Mouse (Mus musculus) neural tube, embryonic 15.5 days (tissue): ENCODE measurements around the gene Rtl10. TPM values are rescaled to one million over a fixed set of nuclear protein-coding genes. Genes with fewer than 3 reads are reported as not detected.

Experiments
- ATAC-seq: fragments of 200-750 bp; cut with Nextera tagmentation; 2 replicates; pipeline ENCODE4 v1.8.0; 2017; ENCODE audit warnings: mild to moderate bottlenecking, moderate TSS enrichment, moderate library complexity; ENCODE audit not compliant: low FRiP score
- H3K27ac ChIP-seq: fragments of 300-500 bp; sonication (generic); replicated peaks from 2 replicates; pipeline ENCODE4 v1.5.1; 2015; ENCODE audit warnings: mild to moderate bottlenecking, inconsistent platforms
- H3K27me3 ChIP-seq: fragments of 300-500 bp; sonication (generic); replicated peaks from 2 replicates; pipeline ENCODE4 v1.6.1; 2015; ENCODE audit warnings: inconsistent platforms
- H3K36me3 ChIP-seq: fragments of 300-500 bp; sonication (generic); 2 replicates; pipeline ENCODE4 v1.6.1; 2015; ENCODE audit warnings: inconsistent platforms
- H3K4me1 ChIP-seq: fragments of 300-500 bp; sonication (generic); 2 replicates; pipeline ENCODE4 v1.6.1; 2015; ENCODE audit warnings: inconsistent platforms
- H3K4me2 ChIP-seq: fragments of 300-500 bp; sonication (generic); 2 replicates; pipeline ENCODE4 v1.6.1; 2015; ENCODE audit warnings: inconsistent platforms, mild to moderate bottlenecking, moderate library complexity
- H3K4me3 ChIP-seq: fragments of 300-500 bp; sonication (generic); replicated peaks from 2 replicates; pipeline ENCODE4 v1.5.1; 2015; ENCODE audit warnings: mild to moderate bottlenecking, inconsistent platforms
- H3K9ac ChIP-seq: fragments of 300-500 bp; sonication (generic); replicated peaks from 2 replicates; pipeline ENCODE4 v1.6.1; 2015; ENCODE audit warnings: mild to moderate bottlenecking, inconsistent platforms
- H3K9me3 ChIP-seq: fragments of 300-500 bp; sonication (generic); replicated peaks from 2 replicates; pipeline ENCODE4 v1.6.1; 2016; ENCODE audit warnings: inconsistent platforms
- WGBS: fragments of 180-500 bp; shearing (Covaris S2); methylation state at CpG from one replicate; pipeline ENCODE4 v1.1.7; 2015; ENCODE audit warnings: mixed read lengths; 5-methylcytosine and 5-hydroxymethylcytosine counted together
- polyA plus RNA-seq: library from polyadenylated mRNA; unstranded; fragments of >200 nt; fragmentation: Nextera tagmentation; extraction: Ambion mirVana; gene quantifications from 2 replicates; pipeline ENCODE4 v1.2.1, GENCODE M21; 2015

Rtl10 gene
- polyA plus RNA-seq, result 3.1 and 4.9 TPM in 2 replicates

DNA sequence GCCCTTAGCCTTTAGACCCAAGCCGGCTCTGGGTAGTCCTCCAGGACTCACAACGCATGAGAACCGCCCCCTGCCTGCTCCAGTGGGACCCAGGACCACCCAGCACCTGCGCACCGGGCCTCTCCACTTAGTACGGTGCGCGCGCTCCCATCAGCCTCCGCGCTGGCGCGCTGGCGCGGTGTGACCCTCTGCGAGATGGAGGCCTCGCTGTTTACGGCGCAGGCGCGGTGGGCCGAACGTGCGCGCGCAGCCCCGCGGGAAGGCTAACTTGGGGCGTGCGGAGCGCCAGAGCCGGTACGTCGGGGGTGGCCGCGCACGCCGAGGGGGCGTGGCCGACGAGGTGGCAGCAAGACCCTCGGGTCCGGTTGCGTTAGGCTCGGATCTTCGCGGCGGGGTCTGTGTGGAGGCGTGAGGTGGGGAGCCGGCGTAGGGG, at the start of gene Rtl10, which contains the start of gene Gnb1l:
Gene Rtl10 (plus strand): TSS at position 344 of the 433 bp plus-strand sequence.
Gene Gnb1l (plus strand): TSS at position 156 of the 433 bp plus-strand sequence.
- under 1% methylated on average over 51 of the region's 51 CpGs for WGBS
- peak within 1 kb of the TSS; percentile 82 for H3K9ac ChIP-seq
- H3K9me3 ChIP-seq, result no peaks in the 10 kb centered on the region
- no peaks in the 10 kb centered on the region for H3K27me3 ChIP-seq
- H3K4me3 ChIP-seq, result peak within 1 kb of the TSS; percentile 75
- peak within 1 kb of the TSS; percentile 89 for H3K4me2 ChIP-seq
- peak within 1 kb of the TSS; percentile 94 for H3K27ac ChIP-seq
- H3K4me1 ChIP-seq, result peaks cover 30% of the 10 kb centered on the region
- peaks cover 17% of the 10 kb centered on the region for H3K36me3 ChIP-seq
- peak; percentile 99 for ATAC-seq

DNA sequence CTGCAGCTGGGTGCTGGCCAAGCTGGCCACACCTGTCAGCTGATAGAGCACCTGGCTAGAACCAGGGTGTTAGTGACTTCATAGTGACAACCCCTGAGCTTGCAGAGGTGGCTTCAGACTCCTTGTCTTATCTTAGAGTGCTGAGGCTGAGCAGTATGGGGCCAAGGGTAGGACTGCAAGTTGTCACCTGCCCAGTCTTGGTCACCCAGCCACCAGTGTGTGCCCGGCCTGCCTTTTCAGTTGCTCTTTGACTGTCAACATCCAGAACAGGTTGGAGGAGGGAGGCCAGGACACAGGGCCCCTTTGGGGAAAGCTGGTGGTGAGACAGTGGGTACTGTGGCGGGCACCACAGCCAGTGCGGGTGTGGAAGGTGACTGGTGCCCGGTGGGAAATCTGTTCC, 49.7 kb upstream of the Rtl10 start:
- H3K9ac ChIP-seq, result no peak overlapping the region
- WGBS, result 95% methylated on average over 4 of the region's 4 CpGs
- peaks cover 3% of the 10 kb centered on the region; the same call in 1 of the 2 replicates for H3K36me3 ChIP-seq
- H3K4me1 ChIP-seq, result no peaks in the 10 kb centered on the region
- no peak for ATAC-seq
- no peaks in the 10 kb centered on the region for H3K9me3 ChIP-seq
- H3K4me3 ChIP-seq, result no peak overlapping the region
- no peak overlapping the region for H3K27ac ChIP-seq
- H3K4me2 ChIP-seq, result no peak overlapping the region
- no peaks in the 10 kb centered on the region for H3K27me3 ChIP-seq

- H3K27ac ChIP-seq, result no peak overlapping the region
- 57% methylated on average over 9 of the region's 9 CpGs for WGBS
These were observed 47.1 kb upstream of the Rtl10 start for GRCm38 (mm10) chr16:18451486-18452181.

DNA sequence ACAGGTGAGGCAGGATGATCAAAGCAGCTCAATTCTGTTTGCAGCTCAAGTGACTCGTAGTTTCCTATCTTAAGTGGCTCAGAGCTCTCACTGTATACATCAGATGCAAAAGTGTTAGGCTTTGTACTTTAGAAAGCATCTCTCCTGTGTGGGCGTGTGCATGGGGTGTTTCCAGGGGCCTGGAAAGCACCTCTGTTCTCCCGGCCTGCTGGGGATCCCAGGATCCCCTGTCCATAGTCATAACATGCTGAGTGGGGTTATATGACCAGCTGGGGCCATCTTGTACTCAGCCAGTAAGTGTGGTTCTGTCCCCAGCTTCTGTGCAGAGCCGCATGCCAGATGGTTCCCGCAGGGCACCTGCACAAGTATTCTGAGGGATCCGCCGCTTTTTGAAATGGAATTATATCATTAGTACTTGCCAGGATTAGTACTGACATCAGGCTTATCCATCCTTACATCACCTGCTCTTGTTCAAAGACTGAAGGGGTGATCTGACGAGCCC, 46.3 kb upstream of the Rtl10 start:
- no peaks in the 10 kb centered on the region for H3K4me1 ChIP-seq
- H3K9me3 ChIP-seq, result no peaks in the 10 kb centered on the region
- WGBS, result 75% methylated on average over 8 of the region's 8 CpGs
- no peak overlapping the region for H3K4me3 ChIP-seq
- no peak for ATAC-seq
- no peaks in the 10 kb centered on the region for H3K27me3 ChIP-seq
- H3K4me2 ChIP-seq, result no peak overlapping the region
- H3K9ac ChIP-seq, result no peak overlapping the region
- no peak overlapping the region for H3K27ac ChIP-seq
- peaks cover 11% of the 10 kb centered on the region for H3K36me3 ChIP-seq

More at GRCm38 (mm10) chr16:18451486-18452181, 47.1 kb upstream of the Rtl10 start:
- Histone ChIP-seq H3K4me3 (no peak overlapping the region), H3K9me3 (no peaks in the 10 kb centered on the region), H3K9ac (no peak overlapping the region), H3K4me1 (no peaks in the 10 kb centered on the region), H3K4me2 (no peak overlapping the region), H3K27me3 (no peaks in the 10 kb centered on the region), H3K36me3 (peaks cover 3% of the 10 kb centered on the region)
- ATAC-seq, result no peak

DNA sequence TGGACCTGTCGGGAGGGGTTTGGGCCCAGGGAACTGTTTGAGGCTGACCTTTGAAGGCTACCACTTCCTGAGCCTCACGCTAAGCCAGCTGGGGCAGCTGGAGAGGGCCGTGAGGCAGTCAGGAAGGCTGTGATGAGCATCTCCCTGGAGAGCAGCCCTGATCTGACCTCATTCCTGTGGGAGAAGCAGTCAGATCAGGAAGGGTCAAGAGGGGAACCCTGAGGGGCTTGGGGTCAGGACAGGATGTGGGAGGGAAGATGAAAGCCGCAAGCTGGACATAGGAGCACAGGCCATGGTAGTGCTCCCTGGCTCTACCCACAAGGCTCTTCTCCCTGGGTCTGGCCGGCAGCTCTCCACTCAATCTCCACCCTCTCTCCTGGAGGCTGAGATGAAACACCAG, 44.9 kb upstream of the Rtl10 start:
- peaks cover 11% of the 10 kb centered on the region for H3K36me3 ChIP-seq
- ATAC-seq, result no peak
- WGBS, result 66% methylated on average over 5 of the region's 5 CpGs
- H3K4me1 ChIP-seq, result peaks cover under 1% of the 10 kb centered on the region
- H3K4me3 ChIP-seq, result no peak overlapping the region
- H3K27ac ChIP-seq, result no peak overlapping the region
- no peak overlapping the region for H3K9ac ChIP-seq
- H3K4me2 ChIP-seq, result no peak overlapping the region
- 0 out of 2 replicates have a peak, but pooled peaks cover 2% of the 10 kb centered on the region for H3K27me3 ChIP-seq
- H3K9me3 ChIP-seq, result no peaks in the 10 kb centered on the region

DNA sequence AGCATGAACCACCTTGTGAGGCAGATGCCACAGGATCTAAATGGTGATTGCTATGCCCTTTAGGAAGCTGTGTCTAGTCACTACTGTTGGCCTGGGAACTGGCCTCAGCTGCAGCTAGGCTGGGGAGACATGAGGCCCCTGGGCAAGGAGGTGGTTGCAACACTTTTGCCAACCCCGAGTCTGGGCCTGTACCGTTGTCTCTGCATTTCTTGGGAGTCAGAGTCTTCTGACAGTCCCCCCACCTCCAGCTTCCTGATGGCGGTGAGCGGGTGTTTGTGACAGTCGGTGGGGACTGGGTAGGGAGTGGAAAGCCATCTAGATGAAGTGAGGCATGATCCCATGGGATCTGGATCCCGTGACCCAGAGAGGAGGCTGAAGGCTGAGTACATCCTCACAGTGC, 43.3 kb upstream of the Rtl10 start:
- Histone ChIP-seq H3K9me3 (no peaks in the 10 kb centered on the region), H3K4me2 (no peak overlapping the region), H3K27me3 (0 out of 2 replicates have a peak, but pooled peaks cover 2% of the 10 kb centered on the region), H3K4me3 (no peak overlapping the region), H3K36me3 (peaks cover 11% of the 10 kb centered on the region), H3K27ac (no peak overlapping the region), H3K9ac (no peak overlapping the region), H3K4me1 (peaks cover 16% of the 10 kb centered on the region)
- 89% methylated on average over 6 of the region's 6 CpGs for WGBS
- ATAC-seq, result no peak

DNA sequence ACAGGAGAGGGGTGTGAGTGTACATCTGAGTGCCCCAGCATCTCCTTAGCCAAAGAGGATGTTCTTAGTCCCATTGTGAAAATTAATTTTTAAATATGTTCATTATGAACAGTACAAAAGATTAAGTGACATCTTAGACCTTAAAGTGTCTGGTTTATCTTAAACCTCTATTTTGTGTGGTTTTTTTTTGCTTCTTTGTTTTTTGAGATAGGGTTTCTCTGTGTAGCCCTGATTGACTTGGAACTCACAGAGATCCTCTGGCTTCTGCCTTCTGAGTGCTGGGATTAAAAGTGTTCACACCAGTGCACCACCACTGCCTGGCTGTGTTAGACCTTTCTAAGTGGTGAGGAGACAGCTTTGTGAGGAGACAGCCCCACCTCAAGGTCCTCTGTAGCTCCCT, 40.0 kb upstream of the Rtl10 start:
- no peak overlapping the region for H3K27ac ChIP-seq
- no peak overlapping the region for H3K4me2 ChIP-seq
- H3K9me3 ChIP-seq, result no peaks in the 10 kb centered on the region
- no peak for ATAC-seq
- H3K36me3 ChIP-seq, result peaks cover 11% of the 10 kb centered on the region
- no peak overlapping the region for H3K4me3 ChIP-seq
- H3K9ac ChIP-seq, result no peak overlapping the region
- H3K4me1 ChIP-seq, result peaks cover 20% of the 10 kb centered on the region
- 0 out of 2 replicates have a peak, but pooled peaks cover 9% of the 10 kb centered on the region for H3K27me3 ChIP-seq

DNA sequence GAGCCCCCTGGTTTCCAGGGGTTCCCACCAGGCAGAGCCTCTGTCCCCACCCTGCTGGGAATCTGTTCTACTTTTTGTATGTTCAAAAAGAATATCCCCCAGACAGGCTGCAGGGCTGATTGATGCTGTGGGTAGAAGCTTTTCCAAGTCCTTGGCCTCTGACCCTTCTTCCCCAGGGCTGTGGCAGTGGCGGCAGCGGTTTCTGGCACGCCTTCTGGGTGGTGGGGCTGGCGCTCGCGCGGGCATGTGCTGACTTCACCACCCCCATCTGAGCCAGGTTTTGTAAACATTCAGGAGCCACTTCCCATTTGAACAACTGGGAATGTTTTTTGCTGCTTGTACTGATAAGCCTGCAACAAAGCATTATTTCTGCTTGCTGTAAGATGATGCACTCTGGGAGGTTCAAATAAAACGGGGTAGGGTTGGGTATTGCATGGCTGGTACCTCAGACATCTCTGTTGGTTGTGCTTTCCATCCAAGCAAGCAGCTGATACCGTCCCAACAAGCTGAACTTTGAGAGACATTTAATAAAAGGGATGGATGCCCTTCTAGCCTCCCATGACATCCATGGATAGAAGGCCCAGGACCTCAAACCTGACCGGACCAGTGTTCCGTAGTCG, 39.3 kb upstream of the Rtl10 start:
- Histone ChIP-seq H3K36me3 (peaks cover 11% of the 10 kb centered on the region), H3K27me3 (0 out of 2 replicates have a peak, but pooled peaks cover 9% of the 10 kb centered on the region), H3K4me3 (peak overlapping the region; percentile 16; the same call in 1 of the 2 replicates), H3K4me1 (peaks cover 20% of the 10 kb centered on the region), H3K4me2 (peak overlapping the region; percentile 41), H3K9ac (peak overlapping the region; percentile 21; the same call in 1 of the 2 replicates), H3K9me3 (no peaks in the 10 kb centered on the region), H3K27ac (peak overlapping the region; percentile 60)
- ATAC-seq, result peak; percentile 54
- WGBS, result 8% methylated on average over 12 of the region's 12 CpGs

DNA sequence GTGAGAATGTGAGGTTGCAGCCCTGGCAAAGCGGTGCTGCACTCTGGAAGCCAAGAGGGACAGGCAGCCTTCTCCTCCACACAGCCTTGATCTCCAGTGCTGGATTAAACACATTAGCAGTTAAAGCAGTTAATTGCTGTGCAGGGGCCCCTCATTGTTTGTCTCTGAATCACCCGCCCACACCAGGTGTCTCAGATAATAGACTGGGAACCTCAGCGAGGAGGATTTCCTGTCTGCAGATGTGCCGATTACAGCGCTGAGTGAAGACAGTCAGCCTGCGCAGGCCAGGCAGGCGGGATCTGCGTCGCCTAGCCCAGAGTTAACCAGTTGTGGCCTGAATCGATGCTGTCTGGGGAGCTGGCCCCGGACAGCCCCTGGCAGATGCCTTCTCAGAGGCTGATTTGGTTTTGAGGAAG, 38.7 kb upstream of the Rtl10 start:
- peak overlapping the region; percentile 60 for H3K27ac ChIP-seq
- peak overlapping the region; percentile 21; the same call in 1 of the 2 replicates for H3K9ac ChIP-seq
- H3K9me3 ChIP-seq, result no peaks in the 10 kb centered on the region
- ATAC-seq, result peak; percentile 86
- 2% methylated on average over 11 of the region's 11 CpGs for WGBS
- peaks cover 20% of the 10 kb centered on the region for H3K4me1 ChIP-seq
- H3K27me3 ChIP-seq, result 0 out of 2 replicates have a peak, but pooled peaks cover 9% of the 10 kb centered on the region
- peaks cover 11% of the 10 kb centered on the region for H3K36me3 ChIP-seq
- H3K4me3 ChIP-seq, result peak overlapping the region; percentile 16; the same call in 1 of the 2 replicates
- peak overlapping the region; percentile 41 for H3K4me2 ChIP-seq

DNA sequence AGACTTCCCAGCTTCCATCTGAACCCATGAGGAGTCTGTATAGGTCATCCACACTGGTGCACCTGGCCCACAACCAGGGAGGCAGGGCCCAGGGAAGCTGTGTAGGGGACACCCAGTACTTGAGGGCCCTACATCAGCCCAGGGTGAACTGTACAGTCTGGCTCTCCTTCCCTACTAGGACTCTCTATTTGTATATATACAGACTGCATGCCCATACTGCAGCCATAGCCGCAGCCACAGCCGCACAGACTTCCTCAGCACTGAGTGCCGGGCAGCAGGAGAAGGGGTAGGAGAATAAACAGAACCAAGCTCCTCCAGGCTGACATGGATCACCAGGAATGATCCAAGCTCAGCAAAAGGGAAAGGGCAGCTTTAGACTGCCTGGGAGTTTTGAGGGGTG, 37.9 kb upstream of the Rtl10 start:
- no peak overlapping the region for H3K27ac ChIP-seq
- H3K4me1 ChIP-seq, result peaks cover 20% of the 10 kb centered on the region
- H3K36me3 ChIP-seq, result peaks cover 11% of the 10 kb centered on the region
- H3K4me3 ChIP-seq, result no peak overlapping the region
- 90% methylated on average over 3 of the region's 3 CpGs for WGBS
- 0 out of 2 replicates have a peak, but pooled peaks have one; percentile 11 for ATAC-seq
- H3K9me3 ChIP-seq, result no peaks in the 10 kb centered on the region
- 0 out of 2 replicates have a peak, but pooled peaks cover 9% of the 10 kb centered on the region for H3K27me3 ChIP-seq
- H3K9ac ChIP-seq, result no peak overlapping the region
- no peak overlapping the region for H3K4me2 ChIP-seq

DNA sequence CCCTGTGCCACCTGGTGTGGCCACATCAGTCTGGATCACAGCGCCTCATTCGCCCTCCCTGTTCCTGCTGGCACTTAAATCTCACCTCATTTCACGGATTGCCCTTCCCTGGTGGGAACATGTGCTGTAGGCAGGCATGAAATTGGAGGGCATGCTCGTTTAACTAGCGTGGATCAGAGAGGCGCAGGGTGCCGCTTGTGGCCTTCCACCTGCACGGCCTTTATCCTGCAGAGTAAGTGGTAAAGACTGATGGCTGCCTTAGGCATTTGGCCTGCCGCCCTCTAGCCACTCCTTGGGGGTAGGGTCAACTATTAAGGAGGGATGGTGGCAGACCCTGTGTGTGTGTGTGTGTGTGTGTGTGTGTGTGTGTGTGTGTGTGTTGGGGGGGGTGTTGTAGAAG, 36.7 kb upstream of the Rtl10 start:
- H3K27me3 ChIP-seq, result 0 out of 2 replicates have a peak, but pooled peaks cover 9% of the 10 kb centered on the region
- no peak overlapping the region for H3K9ac ChIP-seq
- ATAC-seq, result no peak
- no peaks in the 10 kb centered on the region for H3K9me3 ChIP-seq
- peaks cover 20% of the 10 kb centered on the region for H3K4me1 ChIP-seq
- H3K36me3 ChIP-seq, result peaks cover 4% of the 10 kb centered on the region; the same call in 1 of the 2 replicates
- no peak overlapping the region for H3K27ac ChIP-seq
- H3K4me3 ChIP-seq, result no peak overlapping the region
- H3K4me2 ChIP-seq, result no peak overlapping the region
- 34% methylated on average over 9 of the region's 9 CpGs for WGBS
